Mouse (Mus musculus): ENCODE data around the gene Gab3.
"Not testable (repeated sequence)": the region's sequence is repeated elsewhere in the genome, so short reads cannot be mapped to it uniquely, and the experiment has no call there.

Gene Gab3

GRCm38 (mm10) chrX:75034054-75034453 is 51.2 kb downstream of the Gab3 start:
- not testable (repeated sequence) for DNase-seq (ENCODE audit: low read depth)

GRCm38 (mm10) chrX:74983734-74984133 is 101.5 kb downstream of the Gab3 start:
- DNase-seq (ENCODE audit: low read depth), result no peak

GRCm38 (mm10) chrX:74962899-74963298 is 122.4 kb downstream of the Gab3 start:
- peak; percentile 10 for DNase-seq (ENCODE audit: low read depth)

GRCm38 (mm10) chrX:74959161-74959560 is 126.1 kb downstream of the Gab3 start:
- peak; percentile 6 for DNase-seq (ENCODE audit: low read depth)

Measured in NIH3T3 (cell line).